Mouse (Mus musculus) kidney, embryonic 16.5 days (tissue): ENCODE measurements around the gene Awat2. TPM values are rescaled to one million over a fixed set of nuclear protein-coding genes. Genes with fewer than 3 reads are reported as not detected.
A peak's percentile ranks its signal among the peaks of the same experiment; 100 is the strongest.

Source experiments
- ATAC-seq: fragments of 200-750 bp; cut with Nextera tagmentation; 2 replicates; pipeline ENCODE4 v1.8.0; 2017; ENCODE audit warnings: moderate TSS enrichment; ENCODE audit not compliant: low FRiP score, low TSS enrichment
- H3K27ac ChIP-seq: fragments of 300-500 bp; sonication (generic); 2 replicates; pipeline ENCODE4 v1.5.1; 2014; ENCODE audit warnings: low read length
- H3K27me3 ChIP-seq: fragments of 300-500 bp; sonication (generic); 2 replicates; pipeline ENCODE4 v1.6.1; 2014; ENCODE audit warnings: low read length, control low read depth, mixed read lengths; ENCODE audit not compliant: insufficient read depth
- H3K36me3 ChIP-seq: fragments of 300-500 bp; sonication (generic); 2 replicates; pipeline ENCODE4 v1.6.1; 2014; ENCODE audit warnings: low read length, control low read depth, mixed read lengths; ENCODE audit not compliant: insufficient read depth
- H3K4me1 ChIP-seq: fragments of 300-500 bp; sonication (generic); 2 replicates; pipeline ENCODE4 v1.6.1; 2014; ENCODE audit warnings: low read length, control low read depth, mixed read lengths; ENCODE audit not compliant: insufficient read depth
- H3K4me2 ChIP-seq: fragments of 300-500 bp; sonication (generic); replicated peaks from 2 replicates; pipeline ENCODE4 v1.6.1; 2014; ENCODE audit warnings: low read depth, low read length
- H3K4me3 ChIP-seq: fragments of 300-500 bp; sonication (generic); 2 replicates; pipeline ENCODE4 v1.5.1; 2014; ENCODE audit warnings: mild to moderate bottlenecking, low read length
- H3K9ac ChIP-seq: fragments of 300-500 bp; sonication (generic); replicated peaks from 2 replicates; pipeline ENCODE4 v1.6.1; 2014; ENCODE audit warnings: low read length
- H3K9me3 ChIP-seq: fragments of 300-500 bp; sonication (generic); 2 replicates; pipeline ENCODE4 v1.6.1; 2016; ENCODE audit warnings: low read length, control low read depth
- WGBS: fragments of 180-500 bp; shearing (Covaris S2); extraction: QIAGEN DNeasy Blood & Tissue Kit; methylation state at CpG from one replicate; pipeline ENCODE4 v1.1.7; 2014; 5-methylcytosine and 5-hydroxymethylcytosine counted together
- microRNA counts: library from miRNA; unstranded; fragments of <30 nt; microRNA quantifications from one replicate; lab custom pipeline; 2016
- microRNA-seq: library from miRNA; unstranded; fragments of <30 nt; microRNA quantifications from one replicate; pipeline ENCODE4, GENCODE M21; 2016
- polyA plus RNA-seq: library from polyadenylated mRNA; unstranded; fragments of >200 nt; fragmentation: Nextera tagmentation; extraction: Ambion mirVana; gene quantifications from 2 replicates; pipeline ENCODE4 v1.2.1, GENCODE M21; 2015

Gene Awat2
- polyA plus RNA-seq, 1 experiment from 2014 or later: 0.54 TPM

DNA sequence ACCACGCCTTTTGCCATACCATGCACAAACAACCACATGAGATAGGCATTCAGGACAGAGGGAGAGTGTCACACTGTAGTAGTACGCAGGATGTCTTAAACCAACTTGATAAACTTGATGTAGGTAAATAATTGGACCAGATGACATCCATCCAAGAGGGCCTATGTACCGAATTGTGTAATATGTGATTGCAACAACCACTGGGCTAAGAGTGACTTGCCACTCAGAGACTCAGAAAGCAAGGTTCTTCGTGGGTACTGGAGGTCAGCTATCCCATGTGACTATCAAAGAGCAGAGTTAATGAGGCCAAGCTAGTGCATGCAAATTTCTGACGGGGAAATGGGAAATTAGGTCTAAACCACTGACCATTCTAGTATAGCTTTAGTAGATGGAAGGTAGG is 40.9 kb downstream of the Awat2 start:
- Histone ChIP-seq H3K36me3 (no peaks in the 10 kb centered on the region), H3K4me1 (no peaks in the 10 kb centered on the region), H3K27me3 (peaks cover 15% of the 10 kb centered on the region; the same call in 1 of the 2 replicates), H3K27ac (no peak overlapping the region), H3K4me2 (no peak overlapping the region), H3K4me3 (no peak overlapping the region), H3K9me3 (no peaks in the 10 kb centered on the region), H3K9ac (no peak overlapping the region)
- 79% methylated on average over 5 of the region's 5 CpGs for WGBS
- no peak for ATAC-seq

DNA sequence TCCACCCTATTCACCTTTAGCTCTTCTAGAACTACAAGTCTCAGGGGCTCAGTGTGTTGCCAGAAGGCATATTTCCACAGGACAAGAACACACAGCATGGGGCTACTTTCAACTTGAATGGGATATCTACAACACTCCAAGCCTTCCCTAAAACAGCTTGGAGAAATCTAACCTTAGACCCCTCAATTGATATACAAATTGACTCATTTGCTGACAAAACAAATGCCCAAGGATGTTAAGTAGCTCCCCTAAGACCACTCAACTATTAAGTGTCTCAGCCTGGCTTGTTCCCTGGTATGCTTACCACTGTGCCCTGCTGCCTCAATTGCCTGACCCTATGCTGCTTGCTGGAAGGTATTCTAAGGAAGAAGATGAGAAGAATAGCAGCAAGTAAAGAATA is 41.6 kb downstream of the Awat2 start:
- Histone ChIP-seq H3K4me3 (no peak overlapping the region), H3K27me3 (peaks cover 15% of the 10 kb centered on the region; the same call in 1 of the 2 replicates), H3K4me2 (no peak overlapping the region), H3K36me3 (no peaks in the 10 kb centered on the region), H3K4me1 (no peaks in the 10 kb centered on the region), H3K27ac (no peak overlapping the region), H3K9ac (no peak overlapping the region), H3K9me3 (no peaks in the 10 kb centered on the region)
- ATAC-seq: no peak

DNA sequence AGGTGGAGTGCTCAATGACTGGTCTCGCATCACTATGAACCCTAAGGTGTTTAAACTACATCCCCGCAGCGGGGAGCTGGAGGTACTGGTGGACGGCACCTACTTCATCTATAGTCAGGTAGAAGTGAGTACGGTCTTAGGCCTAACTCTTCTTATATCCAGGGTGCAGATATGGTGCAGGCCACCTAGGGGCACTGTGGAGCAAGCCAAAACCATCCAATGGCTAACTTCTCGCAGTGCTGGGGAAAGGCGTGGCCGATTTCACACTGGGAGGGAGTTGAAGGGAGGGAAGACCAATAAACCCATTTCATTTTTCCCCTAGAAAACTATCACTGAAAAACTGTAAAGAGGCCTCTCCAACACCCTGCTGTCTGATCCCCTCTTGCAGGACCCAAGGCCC is 47.5 kb downstream of the Awat2 start:
- no peak overlapping the region for H3K9ac ChIP-seq
- H3K4me2 ChIP-seq: no peak overlapping the region
- no peaks in the 10 kb centered on the region for H3K4me1 ChIP-seq
- H3K9me3 ChIP-seq: no peaks in the 10 kb centered on the region
- ATAC-seq: no peak
- 83% methylated on average over 8 of the region's 8 CpGs for WGBS
- peaks cover 15% of the 10 kb centered on the region for H3K27me3 ChIP-seq
- H3K4me3 ChIP-seq: no peak overlapping the region
- H3K27ac ChIP-seq: no peak overlapping the region
- no peaks in the 10 kb centered on the region for H3K36me3 ChIP-seq

DNA sequence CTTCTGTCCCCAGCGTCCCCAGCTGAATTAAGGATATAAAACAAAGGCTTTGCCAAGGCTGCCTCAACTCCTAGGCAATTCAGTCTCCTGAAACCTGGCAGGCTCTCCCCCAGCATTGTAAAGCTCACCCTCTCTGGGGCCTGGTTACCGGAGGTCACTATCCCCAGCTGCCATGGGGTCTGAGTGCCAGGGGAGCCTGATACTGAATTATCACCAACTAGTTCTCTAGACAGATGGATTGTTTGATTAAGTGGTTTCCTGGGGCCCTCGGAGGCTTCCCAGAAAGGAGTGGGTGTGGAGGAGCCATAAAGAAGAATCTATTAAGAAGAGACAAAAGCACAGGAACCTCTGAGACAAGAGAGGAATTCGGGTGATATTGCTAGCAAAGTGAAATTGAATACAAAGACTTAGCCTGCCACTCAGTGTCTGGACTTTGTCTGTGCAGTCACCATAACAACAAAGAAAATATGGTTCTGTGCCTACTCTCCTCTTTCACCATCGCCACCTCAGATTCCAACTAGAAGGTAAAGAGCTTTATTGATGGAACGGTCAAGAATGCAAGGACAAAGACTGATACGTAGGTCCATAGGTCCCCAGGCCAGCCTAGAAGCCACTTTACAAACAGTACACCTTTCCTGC is 48.2 kb downstream of the Awat2 start:
- Histone ChIP-seq H3K9me3 (no peaks in the 10 kb centered on the region), H3K36me3 (no peaks in the 10 kb centered on the region), H3K27me3 (peaks cover 12% of the 10 kb centered on the region), H3K4me1 (no peaks in the 10 kb centered on the region), H3K4me2 (no peak overlapping the region), H3K27ac (no peak overlapping the region), H3K9ac (no peak overlapping the region), H3K4me3 (no peak overlapping the region)
- no peak for ATAC-seq
- WGBS: 69% methylated on average over 7 of the region's 7 CpGs

DNA sequence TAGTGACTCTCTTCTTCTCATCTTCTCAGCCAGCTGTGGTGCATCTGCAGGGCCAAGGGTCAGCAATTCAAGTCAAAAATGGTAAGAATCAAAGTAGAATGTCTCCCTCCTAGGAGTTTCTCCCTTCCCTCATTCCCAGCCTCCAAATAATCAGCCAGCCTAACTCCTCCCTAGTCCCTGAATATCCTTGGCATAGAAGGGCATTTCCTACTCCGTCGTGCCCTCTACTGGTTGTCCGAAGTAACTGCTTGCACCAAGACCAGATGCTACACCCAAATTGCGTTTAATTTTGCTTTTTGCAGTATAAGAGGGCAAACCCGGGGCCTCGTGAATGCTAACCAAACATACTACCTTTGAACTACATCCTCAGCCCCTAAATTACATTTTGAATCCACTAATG is 50.2 kb downstream of the Awat2 start:
- H3K9ac ChIP-seq: no peak overlapping the region

DNA sequence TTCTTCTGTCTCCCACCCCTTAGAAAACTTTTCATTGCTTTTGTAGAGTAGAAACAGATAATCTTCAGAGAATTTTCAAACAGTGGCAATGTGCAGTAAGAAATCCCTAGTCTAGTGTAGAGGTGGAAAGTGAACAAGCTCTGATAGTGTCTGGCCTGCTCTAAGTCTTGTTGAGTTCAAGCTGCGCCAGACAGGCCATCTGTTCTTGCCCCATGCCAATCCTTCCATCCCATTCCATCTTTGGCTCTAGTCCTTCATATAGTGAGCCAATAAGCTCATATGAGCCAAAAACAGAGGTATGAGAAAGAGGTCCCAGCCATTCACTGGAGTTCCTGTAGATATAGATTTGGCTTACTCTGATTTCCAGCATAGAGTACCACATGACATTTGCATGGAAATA is 52.6 kb downstream of the Awat2 start:
- WGBS: 83% methylated on average over 1 of the region's 1 CpGs
- no peak overlapping the region for H3K9ac ChIP-seq
- peaks cover 6% of the 10 kb centered on the region for H3K27me3 ChIP-seq

More for the DNA sequence above, 50.2 kb downstream of the Awat2 start:
- Histone ChIP-seq H3K27me3 (peaks cover 6% of the 10 kb centered on the region), H3K4me2 (no peak overlapping the region), H3K4me1 (no peaks in the 10 kb centered on the region), H3K9me3 (no peaks in the 10 kb centered on the region), H3K36me3 (no peaks in the 10 kb centered on the region), H3K27ac (no peak overlapping the region), H3K4me3 (no peak overlapping the region)
- no peak for ATAC-seq
- 32% methylated on average over 6 of the region's 6 CpGs for WGBS

DNA sequence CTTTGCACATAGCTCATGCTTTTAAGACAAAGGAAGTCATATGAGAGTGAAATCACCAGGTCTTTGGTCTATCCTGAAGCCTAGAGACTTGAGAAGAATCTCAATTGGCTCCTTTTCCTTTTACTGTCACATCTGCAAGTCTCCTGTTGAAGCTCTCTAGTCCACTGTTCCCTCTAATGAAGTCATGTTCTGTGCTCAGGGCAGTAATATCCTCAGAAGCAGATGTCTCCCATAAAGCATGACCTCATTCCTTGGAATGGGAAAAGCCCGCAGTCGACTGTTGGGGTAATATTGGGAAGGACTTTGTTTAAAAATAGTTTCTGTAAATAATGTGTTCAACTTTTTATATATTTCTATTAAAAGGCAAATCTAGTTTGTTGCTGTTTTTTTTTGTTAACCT is 85.5 kb downstream of the Awat2 start:
- H3K9me3 ChIP-seq: no peaks in the 10 kb centered on the region
- whole genome bisulfite sequencing: 75% methylated on average over 2 of the region's 2 CpGs
- H3K4me2 ChIP-seq: no peak overlapping the region
- ATAC-seq: no peak
- peaks cover 8% of the 10 kb centered on the region; the same call in 1 of the 2 replicates for H3K27me3 ChIP-seq
- no peak overlapping the region for H3K9ac ChIP-seq
- H3K27ac ChIP-seq: no peak overlapping the region
- no peak overlapping the region for H3K4me3 ChIP-seq
- H3K4me1 ChIP-seq: no peaks in the 10 kb centered on the region
- no peaks in the 10 kb centered on the region for H3K36me3 ChIP-seq

More for the DNA sequence above, 52.6 kb downstream of the Awat2 start:
- no peak overlapping the region for H3K4me3 ChIP-seq
- no peaks in the 10 kb centered on the region for H3K9me3 ChIP-seq
- no peak overlapping the region for H3K27ac ChIP-seq
- H3K4me1 ChIP-seq: no peaks in the 10 kb centered on the region
- no peaks in the 10 kb centered on the region for H3K36me3 ChIP-seq
- no peak for ATAC-seq
- no peak overlapping the region for H3K4me2 ChIP-seq

MicroRNA genes within 50 kb of the gene (microRNA counts, 519-probe panel; counts per million panel counts)
- 2,795 counts per million, percentile 67 among the panel's probes with 10 or more counts for microRNA mmu-miR-676 (lab: Ali Mortazavi, UCI)

Small RNA genes lying within 50 kb of the gene (microRNA-seq; reads per million reads assigned to microRNA genes)
- gene Mir676: 465 reads per million, percentile 74 among the genes with 10 or more reads in this experiment

Other genes with a start within 250 kb of the Awat2 start
- not detected in 2 replicates for gene Otud6a, start 13.7 kb downstream of the Awat2 start, polyA plus RNA-seq
- 41.5 and 45.0 TPM in 2 replicates for gene Igbp1, start 51.6 kb upstream of the Awat2 start, polyA plus RNA-seq
- not detected in 2 replicates for gene Dgat2l6, start 82.1 kb upstream of the Awat2 start, polyA plus RNA-seq
- not detected in 2 replicates for gene Awat1, start 129.5 kb upstream of the Awat2 start, polyA plus RNA-seq
- not detected in 2 replicates for gene P2ry4, start 152.2 kb upstream of the Awat2 start, polyA plus RNA-seq
- gene Arr3, start 162.8 kb upstream of the Awat2 start, polyA plus RNA-seq: not detected in 2 replicates
- 30.5 and 32.0 TPM in 2 replicates for gene Kif4, start 183.0 kb upstream of the Awat2 start, polyA plus RNA-seq
- gene Pdzd11, start 183.9 kb upstream of the Awat2 start, polyA plus RNA-seq: 106 and 115 TPM in 2 replicates